Mouse (Mus musculus): ENCODE results near the gene Bag5. TPM values are rescaled to one million over a fixed set of nuclear protein-coding genes. Genes with fewer than 3 reads are reported as not detected.
A peak's percentile ranks its signal among the peaks of the same experiment; 100 is the strongest.
"Not testable (repeated sequence)": the region's sequence is repeated elsewhere in the genome, so short reads cannot be mapped to it uniquely, and the experiment has no call there.

Bag5 gene
- total RNA-seq, 2 experiments from 2014 or later, result 43.1 to 43.7 TPM

DNA sequence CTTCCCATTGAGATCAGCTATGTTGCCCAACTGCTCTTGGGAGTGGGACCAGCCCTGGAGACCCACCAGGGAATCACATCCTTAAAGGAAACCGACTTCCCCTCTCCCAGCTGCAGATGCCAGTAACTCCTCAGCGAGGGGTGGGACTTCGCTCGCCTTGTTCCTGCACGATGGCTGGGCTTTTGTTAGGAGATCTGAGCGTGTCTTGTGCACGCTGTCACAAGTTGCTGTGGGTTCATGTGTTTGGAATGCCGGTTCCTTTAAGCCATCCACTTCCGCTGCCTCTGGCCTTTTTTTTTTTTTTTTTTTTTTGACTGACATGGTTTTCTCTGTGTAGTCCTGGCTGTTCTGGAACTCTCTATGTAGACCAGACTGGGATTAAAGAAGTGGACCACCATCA is 24.3 kb upstream of the Bag5 start:
- no peak for DNase-seq (ENCODE audit: low spot score in 2 of 2)

- DNase-seq (ENCODE audit: low spot score in 2 of 2), result not testable (repeated sequence)
These were observed 23.6 kb upstream of the Bag5 start for GRCm38 (mm10) chr12:111736676-111737075.

GRCm38 (mm10) chr12:111734912-111735311 is 21.9 kb upstream of the Bag5 start:
- no peak for DNase-seq (ENCODE audit: low spot score in 2 of 2)

DNA sequence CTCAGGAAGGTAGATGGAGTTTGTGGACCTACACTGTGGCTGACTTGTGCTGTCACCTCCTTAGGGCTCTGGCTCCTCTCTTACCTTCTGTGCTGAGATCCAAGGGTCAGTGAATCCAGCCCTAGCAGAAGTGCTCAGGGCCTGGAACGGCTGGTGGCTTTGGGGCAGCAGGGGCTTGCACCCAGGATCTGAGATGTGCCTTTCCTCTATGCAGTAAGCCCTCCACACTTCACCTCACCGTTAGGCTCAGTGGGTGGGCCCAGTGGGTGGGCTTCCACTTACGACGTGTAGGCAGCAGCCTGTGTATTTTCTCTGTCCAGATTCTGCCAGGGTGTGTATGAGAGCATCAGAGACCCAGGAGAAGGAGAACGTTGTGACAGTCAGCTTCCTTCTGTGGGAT is 19.9 kb upstream of the Bag5 start:
- DNase-seq (ENCODE audit: low spot score in 2 of 2), result no peak

DNA sequence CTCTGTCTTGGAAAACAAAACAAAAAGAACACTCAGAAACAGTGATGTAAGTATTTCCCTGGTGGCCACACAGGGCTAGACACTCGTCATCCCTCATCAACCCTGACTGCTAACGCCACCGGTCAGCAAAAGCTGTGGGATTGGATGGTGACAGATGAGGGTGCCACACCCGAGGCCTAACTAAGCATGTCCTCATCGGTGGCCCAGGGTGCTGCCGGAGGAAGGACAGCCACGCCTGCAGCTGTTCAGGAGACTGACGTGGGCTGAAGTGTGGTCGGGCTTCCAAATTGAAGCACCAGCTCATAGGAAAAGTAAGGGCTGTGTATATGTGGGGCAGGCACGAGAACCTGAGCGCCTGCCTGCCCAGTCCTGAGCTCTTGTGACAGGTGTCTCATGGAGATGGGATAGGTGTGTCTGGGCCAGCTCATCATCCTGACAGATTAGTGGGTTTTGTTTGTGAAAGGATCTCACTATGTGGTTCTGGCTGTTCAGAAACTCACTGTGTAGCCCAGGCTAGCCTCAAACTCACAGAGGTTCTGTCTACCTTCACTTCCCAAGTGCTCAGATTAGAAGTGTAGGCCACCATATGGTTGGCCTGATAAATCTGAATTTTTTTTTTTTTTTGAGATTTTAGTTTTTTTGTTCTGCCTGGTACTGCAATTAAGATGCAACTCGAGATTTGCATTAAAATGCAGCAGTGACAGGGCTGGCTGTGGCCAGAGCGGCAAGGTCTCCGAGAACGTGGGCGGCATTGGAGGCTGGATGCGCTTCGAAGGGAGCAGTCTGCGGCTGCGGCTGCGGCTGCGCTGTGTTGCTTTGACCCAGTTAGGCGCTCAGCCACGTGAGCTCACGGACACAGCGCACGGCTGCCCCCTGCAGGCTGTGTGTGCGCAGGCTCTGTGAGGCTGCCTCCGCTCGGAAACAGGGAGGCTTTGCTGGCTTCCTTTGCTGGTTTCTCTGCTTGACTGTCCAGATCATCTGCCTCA is 19.1 kb upstream of the Bag5 start:
- DNase-seq (ENCODE audit: low spot score in 2 of 2), result peak; percentile 87 to 88

- no peak for DNase-seq (ENCODE audit: low spot score in 2 of 2)
These were observed 14.9 kb upstream of the Bag5 start for GRCm38 (mm10) chr12:111727956-111728355.

DNA sequence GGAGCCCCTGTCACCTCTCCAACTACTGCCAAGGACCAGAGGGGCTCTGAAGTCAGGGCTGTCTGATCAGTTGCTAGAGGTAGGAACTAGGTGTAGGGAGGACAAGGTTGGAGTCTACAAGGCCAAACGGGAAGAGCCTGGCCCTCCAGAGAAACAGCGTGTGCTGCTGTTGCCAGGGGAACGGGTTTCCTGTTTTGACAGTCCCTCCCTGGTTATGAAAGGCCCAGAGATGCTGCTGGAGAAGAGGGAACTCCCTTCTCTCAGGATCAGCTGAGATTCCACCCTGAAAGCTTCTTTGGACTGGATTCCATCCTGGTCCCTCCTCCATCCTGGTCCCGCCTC is 13.0 kb upstream of the Bag5 start:
- no peak for DNase-seq (ENCODE audit: low spot score in 2 of 2)

GRCm38 (mm10) chr12:111725338-111726121 is 12.5 kb upstream of the Bag5 start:
- DNase-seq (ENCODE audit: low spot score in 2 of 2), result no peak

DNA sequence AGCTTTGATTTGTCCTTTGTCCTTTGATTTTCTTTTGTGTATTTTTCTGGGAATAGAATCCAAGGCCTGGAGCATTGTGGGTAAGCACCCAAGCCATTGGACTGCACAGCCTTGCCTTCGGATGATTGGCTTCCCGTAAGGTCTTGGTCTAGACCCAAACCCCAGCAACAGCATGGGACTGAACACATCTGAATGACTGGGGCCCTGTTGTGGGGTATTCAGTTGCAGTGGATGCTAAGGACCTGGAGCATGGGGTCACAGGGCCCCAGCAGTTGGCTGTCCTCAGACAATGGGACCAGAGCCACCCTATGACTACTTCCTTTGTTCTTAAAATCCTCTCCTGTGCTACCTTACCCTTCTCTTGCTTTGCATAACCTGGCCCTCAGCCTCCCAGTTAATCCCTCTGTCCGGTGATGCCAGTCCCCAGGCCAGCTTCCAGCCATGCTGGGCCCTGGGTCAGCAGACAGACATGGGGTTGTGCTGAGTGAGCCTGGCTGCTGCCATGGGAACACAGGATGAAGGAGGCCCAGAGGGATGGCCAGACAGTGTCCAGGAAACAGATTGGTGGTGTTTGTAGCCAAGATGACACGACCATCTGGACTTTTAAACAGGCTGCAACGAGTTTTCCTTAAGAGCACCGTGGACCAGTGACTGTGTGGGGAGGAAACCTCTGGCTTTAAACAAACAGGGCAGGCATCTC is 11.7 kb upstream of the Bag5 start:
- no peak for DNase-seq (ENCODE audit: low spot score in 2 of 2)

DNA sequence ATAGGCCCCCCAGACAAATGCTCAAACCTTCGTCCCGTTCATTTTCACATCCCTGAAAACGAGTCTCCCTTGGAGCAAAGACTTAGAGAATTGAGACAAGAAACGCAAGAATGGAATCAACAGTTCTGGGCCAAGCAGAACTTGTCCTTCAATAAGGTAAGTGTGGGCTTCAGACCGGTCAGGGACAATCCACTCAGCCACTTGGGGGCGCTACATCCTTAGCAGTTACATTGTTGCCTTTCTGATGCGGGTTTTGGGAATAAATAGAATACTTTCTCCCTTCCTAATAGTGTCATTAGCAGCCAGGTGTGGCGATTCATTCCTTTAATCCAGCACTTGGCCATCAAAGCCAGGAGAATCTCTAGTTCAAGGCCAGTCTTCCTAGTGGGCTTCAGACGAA is 9.6 kb upstream of the Bag5 start:
- peak in 1 of 2 experiments; percentile 58 for DNase-seq (ENCODE audit: low spot score in 2 of 2)

- no peak for DNase-seq (ENCODE audit: low spot score in 2 of 2)
These were observed 7.2 kb upstream of the Bag5 start for GRCm38 (mm10) chr12:111720222-111720621.

- no peak for DNase-seq (ENCODE audit: low spot score in 2 of 2)
These were observed 5.6 kb upstream of the Bag5 start for GRCm38 (mm10) chr12:111718656-111719055.

GRCm38 (mm10) chr12:111716505-111716904 is 3.4 kb upstream of the Bag5 start:
- DNase-seq (ENCODE audit: low spot score in 2 of 2), result no peak

DNA sequence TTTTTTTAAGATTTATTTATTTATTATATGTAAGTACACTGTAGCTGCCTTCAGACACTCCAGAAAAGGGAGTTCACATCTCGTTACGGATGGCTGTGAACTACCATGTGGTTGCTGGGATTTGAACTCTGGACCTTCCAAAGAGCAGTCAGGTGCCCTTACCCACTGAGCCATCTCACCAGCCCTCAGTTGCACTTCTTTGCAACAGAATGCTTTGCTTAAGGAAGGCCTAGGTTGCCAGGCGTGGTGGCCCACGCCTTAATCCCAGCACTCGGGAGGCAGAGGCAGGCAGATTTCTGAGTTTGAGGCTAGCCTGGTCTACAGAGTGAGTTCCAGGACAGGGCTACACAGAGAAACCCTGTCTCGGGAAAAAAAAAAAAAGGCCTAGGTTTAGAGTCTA is 823 bp upstream of the Bag5 start:
- DNase-seq (ENCODE audit: low spot score in 2 of 2), result not testable (repeated sequence)

GRCm38 (mm10) chr12:111712476-111712875 is 581 bp downstream of the Bag5 start:
- peak in 1 of 2 experiments; percentile 42 for DNase-seq (ENCODE audit: low spot score in 2 of 2)

GRCm38 (mm10) chr12:111710091-111710490 is 3.0 kb downstream of the Bag5 start:
- DNase-seq (ENCODE audit: low spot score in 2 of 2), result no peak

DNA sequence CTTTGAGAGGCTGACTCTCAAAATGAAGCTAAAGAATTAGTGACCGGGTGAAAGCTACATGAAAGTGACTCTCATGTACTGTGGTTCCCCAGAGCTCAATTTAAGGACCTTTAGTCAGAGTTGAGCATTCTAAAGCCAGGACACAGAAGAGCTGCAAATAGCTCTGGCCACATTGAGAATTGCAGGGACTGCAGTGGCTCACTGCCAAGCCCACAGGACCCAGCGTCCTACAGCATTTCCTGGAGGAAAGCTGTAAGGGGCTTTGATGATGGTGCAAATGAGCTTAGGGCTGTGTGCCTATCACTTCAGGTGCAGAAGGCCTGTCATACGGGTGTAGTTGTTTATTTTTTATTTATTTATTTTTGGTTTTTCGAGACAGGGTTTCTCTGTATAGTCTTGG is 4.9 kb downstream of the Bag5 start:
- DNase-seq (ENCODE audit: low spot score in 2 of 2), result no peak

DNA sequence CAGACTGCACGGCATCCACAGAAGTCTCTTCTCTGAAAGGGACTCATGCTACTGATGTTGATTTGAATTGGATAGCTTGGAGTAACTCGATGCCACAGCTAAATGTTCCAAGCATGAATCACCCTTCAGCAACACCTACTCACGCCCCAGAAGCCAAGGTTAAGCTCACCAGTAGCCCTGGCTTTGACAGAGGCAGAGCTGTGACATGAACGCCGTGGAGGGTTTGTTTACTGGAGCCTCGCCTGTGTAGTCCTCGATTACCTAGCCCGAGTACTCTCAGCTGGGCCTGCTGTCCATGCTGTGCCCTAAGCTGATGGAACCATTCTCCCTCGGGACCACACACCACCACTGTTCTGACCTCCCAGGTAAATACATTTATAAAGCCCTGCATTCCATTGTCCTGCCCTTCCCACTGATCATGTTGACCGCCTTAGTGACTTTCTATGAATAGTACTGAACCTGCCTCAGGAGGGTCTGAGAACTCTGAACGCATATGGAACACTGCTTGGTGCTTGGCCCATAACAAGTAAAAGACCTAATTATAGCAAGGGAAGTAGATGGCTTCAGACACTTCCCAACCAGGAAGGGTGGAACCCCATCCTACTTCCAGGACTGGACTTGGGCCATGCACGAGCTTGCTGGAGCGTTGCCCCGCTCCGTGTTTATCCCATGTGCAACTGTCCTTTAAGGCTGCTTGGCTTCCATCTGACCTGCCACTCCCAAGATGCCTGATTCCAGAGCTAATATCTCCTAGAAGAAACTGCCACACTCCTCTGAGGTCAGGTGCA is 7.7 kb downstream of the Bag5 start:
- DNase-seq (ENCODE audit: low spot score in 2 of 2), result no peak

DNA sequence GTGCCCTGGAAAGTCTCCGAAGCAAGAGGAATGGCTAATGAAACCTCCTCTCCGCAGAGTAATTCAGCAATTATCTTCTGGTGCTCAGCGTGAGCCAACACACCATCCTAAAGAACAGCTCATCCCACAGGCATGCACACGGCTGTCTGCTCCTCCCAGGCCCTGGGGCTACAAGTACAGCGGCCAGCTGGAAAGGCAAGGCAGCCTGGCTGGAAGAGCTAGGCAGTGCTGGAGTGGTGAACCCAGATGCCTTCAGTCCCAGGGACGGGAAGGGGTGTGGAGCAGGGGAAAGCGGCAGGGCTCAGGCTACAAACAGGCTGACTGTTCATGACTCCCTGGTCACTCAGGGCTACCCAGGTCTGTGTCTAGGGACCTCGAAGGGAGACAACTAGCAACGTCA is 8.4 kb downstream of the Bag5 start:
- DNase-seq (ENCODE audit: low spot score in 2 of 2), result no peak

DNA sequence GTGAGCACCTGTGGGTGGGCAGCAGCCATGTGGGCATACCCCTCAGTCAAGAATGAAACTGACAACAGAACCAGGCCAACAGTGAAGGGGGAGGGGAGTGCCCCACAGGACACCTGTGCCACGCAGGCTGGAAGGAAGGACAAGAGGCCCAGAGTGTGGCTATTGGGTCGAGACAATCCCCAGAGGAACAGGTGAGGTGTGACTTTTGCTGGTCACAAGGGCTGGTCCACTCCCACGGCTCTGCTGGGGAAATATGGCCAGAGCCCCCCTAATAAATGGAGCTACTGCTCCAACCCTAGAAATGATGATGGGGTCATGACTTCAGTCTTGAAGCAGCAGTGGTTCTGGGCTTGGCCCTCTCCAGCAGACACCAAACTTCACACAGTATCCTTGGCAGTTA is 9.8 kb downstream of the Bag5 start:
- DNase-seq (ENCODE audit: low spot score in 2 of 2), result no peak

Measured in adrenal gland, adult 18-20 months (tissue).